Mouse (Mus musculus) cerebellum, postnatal 10 days (tissue): Measurements from ENCODE around the gene Gm11756.
"Not testable (repeated sequence)": the region's sequence is repeated elsewhere in the genome, so short reads cannot be mapped to it uniquely, and the experiment has no call there.

Source experiments
- DNase-seq, 2 experiments: peaks; one replicate each; pipeline ENCODE4 v3.0.0; 2021; ENCODE audit warnings: mixed read lengths in 2 of 2

Gm11756 gene

GRCm38 (mm10) chr4:73920660-73921059 is at the start of gene Gm11756:
Gm11756 (minus strand) TSS chr4:73920760.
- not testable (repeated sequence) for DNase-seq

GRCm38 (mm10) chr4:73950375-73950896 is 29.9 kb upstream of the Gm11756 start, which contains the start of gene 2310002L09Rik:
2310002L09Rik (minus strand) TSS chr4:73950846.
- DNase-seq, result no peak

- not testable (repeated sequence) for DNase-seq
Observed at GRCm38 (mm10) chr4:73905853-73906252, 14.7 kb downstream of the Gm11756 start, which contains the start of gene Gm13871. Gm13871 (minus strand) TSS chr4:73905953.

GRCm38 (mm10) chr4:73891012-73891411 is 29.5 kb downstream of the Gm11756 start, which contains the start of gene Gm11757:
Gm11757 (minus strand) TSS chr4:73891112.
- not testable (repeated sequence) for DNase-seq

- DNase-seq, result not testable (repeated sequence)
Observed at GRCm38 (mm10) chr4:73876166-73876565, 44.4 kb downstream of the Gm11756 start, which contains the start of gene Gm11758. Gm11758 (minus strand) TSS chr4:73876266.
